Mouse (Mus musculus) erythroid progenitor cell, adult 5-6 weeks (primary cell): ENCODE data around the gene Txlna. TPM values are rescaled to one million over a fixed set of nuclear protein-coding genes. Genes with fewer than 3 reads are reported as not detected.
A peak's percentile ranks its signal among the peaks of the same experiment; 100 is the strongest.

Experiments used
- ATAC-seq: replicated peaks from 2 replicates; pipeline ENCODE4 v1.8.0; 2016; ENCODE audit warnings: moderate number of reproducible peaks, mild to moderate bottlenecking, moderate TSS enrichment, inconsistent platforms; ENCODE audit not compliant: poor library complexity, low FRiP score, severe bottlenecking
- total RNA-seq, 2 experiments: library from RNA; stranded (forward) in 1 of 2; stranded (reverse) in 1 of 2; fragments of 150-400 nt in 1 of 2; fragments of 186-747, 209-891 nt in 1 of 2; gene quantifications; 2 replicates each; pipeline versions ENCODE4 v1.2.3 to v1.2.4; 2015 to 2017; ENCODE audit warnings: low replicate concordance in 2 of 2

Gene Txlna
- total RNA-seq, 2 experiments from 2014 or later = 8.4 to 35.0 TPM

GRCm38 (mm10) chr4:129608426-129609025 is 32.3 kb downstream of the Txlna start:
- ATAC-seq = peak; percentile 86

- ATAC-seq = peak; percentile 96
These were observed 40.4 kb downstream of the Txlna start, which contains the start of the genes Eif3i and Tmem234 for GRCm38 (mm10) chr4:129600233-129601158. Gene Eif3i (minus strand): TSS chr4:129600648. Gene Tmem234 (plus strand): TSS chr4:129600668.

- ATAC-seq = peak; percentile 91
These were observed 52.0 kb downstream of the Txlna start for GRCm38 (mm10) chr4:129588865-129589264.

GRCm38 (mm10) chr4:129586943-129587342 is 53.9 kb downstream of the Txlna start:
- no peak for ATAC-seq

- no peak for ATAC-seq
These were observed 55.1 kb downstream of the Txlna start for GRCm38 (mm10) chr4:129585773-129586172.

GRCm38 (mm10) chr4:129584884-129585608 is 55.8 kb downstream of the Txlna start:
- ATAC-seq = peak; percentile 75

DNA sequence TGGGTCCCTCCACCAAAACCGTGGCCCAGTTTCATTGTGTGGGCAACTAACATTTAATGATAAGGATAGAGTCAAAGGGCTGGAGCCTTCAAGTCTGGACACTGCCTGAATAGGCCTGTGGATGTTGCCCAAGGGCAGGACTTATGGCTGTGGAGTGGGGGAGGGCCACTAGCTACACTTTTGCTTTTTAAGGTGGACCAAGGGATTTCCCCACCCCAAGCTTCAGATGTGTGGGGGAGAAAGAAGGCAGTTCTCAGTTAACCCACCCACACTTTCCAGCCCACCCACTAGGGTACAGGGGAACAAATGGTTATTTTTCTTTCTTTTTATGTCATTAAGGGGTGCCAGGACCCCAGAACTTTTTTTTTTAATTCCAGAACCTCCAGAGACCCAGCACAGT is 56.5 kb downstream of the Txlna start:
- ATAC-seq = no peak

- no peak for ATAC-seq
These were observed 58.6 kb downstream of the Txlna start for GRCm38 (mm10) chr4:129582251-129582650.

GRCm38 (mm10) chr4:129580347-129580746 is 60.5 kb downstream of the Txlna start:
- ATAC-seq = no peak

- 0 out of 2 replicates have a peak, but pooled peaks have one; percentile 28 for ATAC-seq
These were observed 62.4 kb downstream of the Txlna start, which contains the start of gene Fam167b for GRCm38 (mm10) chr4:129578466-129578865. Gene Fam167b (minus strand): TSS chr4:129578549.

DNA sequence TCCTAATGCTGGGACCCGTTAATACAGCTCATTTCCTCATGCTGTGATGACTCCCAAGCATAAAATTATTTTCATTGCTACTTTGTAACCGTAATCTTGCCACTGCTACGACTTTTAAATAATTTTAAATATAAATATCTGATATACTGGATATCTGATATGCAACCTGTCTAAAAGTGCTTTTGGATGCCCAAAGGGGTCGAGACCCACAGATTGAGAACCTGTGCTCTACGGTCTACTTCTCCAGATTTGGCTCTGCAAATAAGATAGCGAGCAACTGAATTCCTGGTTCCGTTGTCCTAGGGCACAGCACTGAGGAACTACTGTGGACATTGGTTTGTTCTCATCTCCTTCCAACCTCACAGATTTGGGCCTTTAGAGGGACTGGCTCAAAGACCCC is 63.2 kb downstream of the Txlna start:
- ATAC-seq = no peak

DNA sequence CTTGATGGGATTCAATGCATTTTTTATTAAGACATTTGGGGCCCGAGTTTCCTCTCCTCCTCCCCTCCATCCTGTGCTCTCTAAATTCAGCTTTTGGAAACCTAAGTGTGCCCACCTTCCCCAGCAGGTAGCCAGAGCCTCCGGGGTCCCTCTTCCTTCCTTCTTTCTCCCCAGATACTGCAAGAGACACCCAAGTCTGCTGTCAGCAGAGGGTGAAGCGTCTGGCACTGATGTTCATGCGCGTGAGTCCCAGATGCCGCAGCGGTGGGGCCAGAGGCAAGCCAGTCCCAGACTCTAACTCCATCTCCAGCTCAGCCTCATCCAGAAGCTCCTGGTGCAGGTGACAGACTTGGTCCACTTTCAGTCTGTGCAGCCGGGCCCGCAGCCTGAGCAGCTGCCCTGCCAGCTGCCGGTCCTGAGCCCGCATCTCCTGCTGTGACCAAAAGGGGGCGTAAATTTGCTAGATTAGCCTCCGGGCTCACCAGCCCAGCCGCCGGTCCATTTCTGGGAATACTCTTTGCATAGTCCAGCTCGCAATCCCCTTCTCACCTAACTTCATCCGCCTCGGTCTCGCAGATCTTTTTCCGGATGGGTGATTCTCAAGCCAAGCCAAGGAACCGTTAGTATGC is 63.9 kb downstream of the Txlna start:
- ATAC-seq = peak; percentile 67; the same call in 1 of the 2 replicates

Other genes with a start within 250 kb of the Txlna start
- not detected in 2 replicates for gene Zbtb8b, start 200.2 kb downstream of the Txlna start, total RNA-seq (2015; ENCODE audit: low replicate concordance)
- gene Zbtb8b, start 200.2 kb downstream of the Txlna start, total RNA-seq (2017; ENCODE audit: low replicate concordance) = not detected in 2 replicates
- 127 and 193 TPM in 2 replicates for gene Bsdc1, start 179.5 kb downstream of the Txlna start, total RNA-seq (2015; ENCODE audit: low replicate concordance)
- gene Bsdc1, start 179.5 kb downstream of the Txlna start, total RNA-seq (2017; ENCODE audit: low replicate concordance) = 200 and 208 TPM in 2 replicates
- not detected in 2 replicates for gene Tssk3, start 150.0 kb downstream of the Txlna start, total RNA-seq (2015; ENCODE audit: low replicate concordance)
- gene Tssk3, start 150.0 kb downstream of the Txlna start, total RNA-seq (2017; ENCODE audit: low replicate concordance) = not detected in 2 replicates
- 7.5 TPM in 1 of 2 replicates, not detected in the other for gene Fam229a, start 149.9 kb downstream of the Txlna start, total RNA-seq (2015; ENCODE audit: low replicate concordance)
- not detected in 2 replicates for gene Fam229a, start 149.9 kb downstream of the Txlna start, total RNA-seq (2017; ENCODE audit: low replicate concordance)
- 13.8 and 16.9 TPM in 2 replicates for gene Marcksl1, start 127.5 kb downstream of the Txlna start, total RNA-seq (2015; ENCODE audit: low replicate concordance)
- gene Marcksl1, start 127.5 kb downstream of the Txlna start, total RNA-seq (2017; ENCODE audit: low replicate concordance) = 4.4 and 10.6 TPM in 2 replicates
- 100 and 125 TPM in 2 replicates for gene Hdac1, start 98.4 kb downstream of the Txlna start, total RNA-seq (2015; ENCODE audit: low replicate concordance)
- gene Hdac1, start 98.4 kb downstream of the Txlna start, total RNA-seq (2017; ENCODE audit: low replicate concordance) = 102 and 111 TPM in 2 replicates
- gene Lck, start 67.4 kb downstream of the Txlna start, total RNA-seq (2015; ENCODE audit: low replicate concordance) = 8.0 and 23.1 TPM in 2 replicates
- gene Lck, start 67.4 kb downstream of the Txlna start, total RNA-seq (2017; ENCODE audit: low replicate concordance) = 8.5 and 10.1 TPM in 2 replicates
- gene Fam167b, start 62.5 kb downstream of the Txlna start, total RNA-seq (2015; ENCODE audit: low replicate concordance) = not detected in 2 replicates
- not detected in 2 replicates for gene Fam167b, start 62.5 kb downstream of the Txlna start, total RNA-seq (2017; ENCODE audit: low replicate concordance)
- gene Eif3i, start 40.4 kb downstream of the Txlna start, total RNA-seq (2015; ENCODE audit: low replicate concordance) = 79.6 and 96.9 TPM in 2 replicates
- gene Eif3i, start 40.4 kb downstream of the Txlna start, total RNA-seq (2017; ENCODE audit: low replicate concordance) = 59.7 and 69.6 TPM in 2 replicates
- gene Tmem234, start 40.4 kb downstream of the Txlna start, total RNA-seq (2015; ENCODE audit: low replicate concordance) = 113 and 124 TPM in 2 replicates
- gene Tmem234, start 40.4 kb downstream of the Txlna start, total RNA-seq (2017; ENCODE audit: low replicate concordance) = 96.7 and 118 TPM in 2 replicates
- gene Dcdc2b, start 26.8 kb downstream of the Txlna start, total RNA-seq (2015; ENCODE audit: low replicate concordance) = 2.9 TPM in 1 of 2 replicates, not detected in the other
- 3.7 TPM in 1 of 2 replicates, not detected in the other for gene Dcdc2b, start 26.8 kb downstream of the Txlna start, total RNA-seq (2017; ENCODE audit: low replicate concordance)
- 4.3 and 14.3 TPM in 2 replicates for gene Iqcc, start 22.0 kb downstream of the Txlna start, total RNA-seq (2015; ENCODE audit: low replicate concordance)
- 4.0 and 10.7 TPM in 2 replicates for gene Iqcc, start 22.0 kb downstream of the Txlna start, total RNA-seq (2017; ENCODE audit: low replicate concordance)
- 21.6 and 23.1 TPM in 2 replicates for gene Ccdc28b, start 17.1 kb downstream of the Txlna start, total RNA-seq (2015; ENCODE audit: low replicate concordance)
- 2.7 and 13.2 TPM in 2 replicates for gene Ccdc28b, start 17.1 kb downstream of the Txlna start, total RNA-seq (2017; ENCODE audit: low replicate concordance)
- 7.5 and 16.2 TPM in 2 replicates for gene Kpna6, start 31.7 kb upstream of the Txlna start, total RNA-seq (2015; ENCODE audit: low replicate concordance)
- gene Kpna6, start 31.7 kb upstream of the Txlna start, total RNA-seq (2017; ENCODE audit: low replicate concordance) = 8.7 and 14.6 TPM in 2 replicates
- 2.2 and 5.9 TPM in 2 replicates for gene Tmem39b, start 55.8 kb upstream of the Txlna start, total RNA-seq (2015; ENCODE audit: low replicate concordance)
- gene Tmem39b, start 55.8 kb upstream of the Txlna start, total RNA-seq (2017; ENCODE audit: low replicate concordance) = 2.1 TPM in 1 of 2 replicates, not detected in the other
- gene Khdrbs1, start 101.2 kb upstream of the Txlna start, total RNA-seq (2015; ENCODE audit: low replicate concordance) = 49.5 and 58.7 TPM in 2 replicates
- 40.4 and 57.1 TPM in 2 replicates for gene Khdrbs1, start 101.2 kb upstream of the Txlna start, total RNA-seq (2017; ENCODE audit: low replicate concordance)
- gene Ptp4a2, start 170.2 kb upstream of the Txlna start, total RNA-seq (2015; ENCODE audit: low replicate concordance) = 228 and 468 TPM in 2 replicates
- gene Ptp4a2, start 170.2 kb upstream of the Txlna start, total RNA-seq (2017; ENCODE audit: low replicate concordance) = 166 and 170 TPM in 2 replicates